Mouse (Mus musculus) erythroblast, embryonic 14.5 days (primary cell): ENCODE results near the gene Nhej1. TPM values are rescaled to one million over a fixed set of nuclear protein-coding genes. Genes with fewer than 3 reads are reported as not detected.
A peak's percentile ranks its signal among the peaks of the same experiment; 100 is the strongest.

Experiments
- H3K27me3 ChIP-seq: 2 replicates; pipeline ENCODE4 v1.6.1; 2012; ENCODE audit warnings: inconsistent platforms; ENCODE audit not compliant: control insufficient read depth
- H3K36me3 ChIP-seq: 2 replicates; pipeline ENCODE4 v1.6.1; 2012; ENCODE audit warnings: mild to moderate bottlenecking, inconsistent platforms; ENCODE audit not compliant: control insufficient read depth
- H3K4me1 ChIP-seq: 2 replicates; pipeline ENCODE4 v1.6.1; 2012; ENCODE audit warnings: inconsistent platforms; ENCODE audit not compliant: control insufficient read depth
- H3K4me3 ChIP-seq: replicated peaks from 2 replicates; pipeline ENCODE3; 2012; ENCODE audit warnings: moderate library complexity, mild to moderate bottlenecking, inconsistent platforms
- H3K9me3 ChIP-seq: 2 replicates; pipeline ENCODE4 v1.6.1; 2012; ENCODE audit warnings: low read length, inconsistent platforms, mixed read lengths; ENCODE audit not compliant: control insufficient read depth
- GATA1 ChIP-seq: IDR thresholded peaks from 2 replicates; pipeline ENCODE4 v1.6.1; 2012; ENCODE audit warnings: low read length, inconsistent platforms, mixed read lengths
- TAL1 ChIP-seq: IDR thresholded peaks from 3 replicates; pipeline ENCODE4 v1.6.1; 2012; ENCODE audit warnings: low read length, inconsistent platforms, mixed read lengths
- polyA plus RNA-seq: library from polyadenylated mRNA; stranded (reverse); fragments of >175 nt; gene quantifications from 2 replicates; pipeline ENCODE4 v1.2.3, GENCODE M21; 2012

Nhej1 gene
- polyA plus RNA-seq, 1 experiment, result 0.08 TPM

- H3K27me3 ChIP-seq, result no peaks in the 10 kb centered on the region
These were observed 8.6 kb upstream of the Nhej1 start, which contains the start of gene Slc23a3 for GRCm38 (mm10) chr1:75133421-75134207. Slc23a3 (minus strand) TSS chr1:75133890.

GRCm38 (mm10) chr1:75128641-75129040 is 3.6 kb upstream of the Nhej1 start:
- TF ChIP-seq GATA1 (no peak), TAL1 (no peak)
- peaks cover 11% of the 10 kb centered on the region for H3K36me3 ChIP-seq
- H3K4me3 ChIP-seq, result no peak overlapping the region
- H3K9me3 ChIP-seq, result no peaks in the 10 kb centered on the region
- H3K27me3 ChIP-seq, result no peaks in the 10 kb centered on the region
- H3K4me1 ChIP-seq, result peaks cover 53% of the 10 kb centered on the region

More at GRCm38 (mm10) chr1:75133421-75134207, 8.6 kb upstream of the Nhej1 start, which contains the start of gene Slc23a3:
- no peaks in the 10 kb centered on the region for H3K9me3 ChIP-seq
- TF ChIP-seq TAL1 (no peak), GATA1 (no peak)
- H3K36me3 ChIP-seq, result peaks cover 52% of the 10 kb centered on the region
- H3K4me3 ChIP-seq, result no peak within 1 kb of the TSS
- peaks cover 75% of the 10 kb centered on the region for H3K4me1 ChIP-seq

GRCm38 (mm10) chr1:75125418-75125817 is 418 bp upstream of the Nhej1 start:
- Histone ChIP-seq H3K9me3 (no peaks in the 10 kb centered on the region), H3K36me3 (peaks cover 11% of the 10 kb centered on the region), H3K4me1 (peaks cover 33% of the 10 kb centered on the region), H3K4me3 (peak overlapping the region; percentile 82), H3K27me3 (no peaks in the 10 kb centered on the region)
- TF ChIP-seq GATA1 (no peak), TAL1 (no peak)

GRCm38 (mm10) chr1:75122211-75122610 is 2.8 kb downstream of the Nhej1 start:
- peaks cover 3% of the 10 kb centered on the region for H3K36me3 ChIP-seq
- no peaks in the 10 kb centered on the region for H3K27me3 ChIP-seq
- H3K4me3 ChIP-seq, result no peak overlapping the region
- peaks cover 29% of the 10 kb centered on the region for H3K4me1 ChIP-seq
- no peaks in the 10 kb centered on the region for H3K9me3 ChIP-seq
- no peak for TF ChIP-seq GATA1
- TF ChIP-seq TAL1, result no peak

GRCm38 (mm10) chr1:75052091-75052490 is 72.9 kb downstream of the Nhej1 start:
- no peaks in the 10 kb centered on the region for H3K27me3 ChIP-seq
- H3K4me1 ChIP-seq, result no peaks in the 10 kb centered on the region
- no peak for TF ChIP-seq GATA1
- no peak overlapping the region for H3K4me3 ChIP-seq
- no peaks in the 10 kb centered on the region for H3K9me3 ChIP-seq
- no peaks in the 10 kb centered on the region for H3K36me3 ChIP-seq

- Histone ChIP-seq H3K4me3 (no peak overlapping the region), H3K36me3 (no peaks in the 10 kb centered on the region), H3K9me3 (no peaks in the 10 kb centered on the region), H3K27me3 (no peaks in the 10 kb centered on the region), H3K4me1 (no peaks in the 10 kb centered on the region)
- TF ChIP-seq GATA1, result no peak
- TF ChIP-seq TAL1, result no peak
These were observed 73.6 kb downstream of the Nhej1 start for GRCm38 (mm10) chr1:75051428-75051827.

- TF ChIP-seq TAL1, result no peak
- no peaks in the 10 kb centered on the region for H3K36me3 ChIP-seq
- no peaks in the 10 kb centered on the region for H3K27me3 ChIP-seq
- H3K4me3 ChIP-seq, result no peak overlapping the region
- H3K4me1 ChIP-seq, result no peaks in the 10 kb centered on the region
- no peaks in the 10 kb centered on the region for H3K9me3 ChIP-seq
These were observed 76.4 kb downstream of the Nhej1 start for GRCm38 (mm10) chr1:75048571-75048970.

GRCm38 (mm10) chr1:75048041-75048440 is 77.0 kb downstream of the Nhej1 start:
- no peaks in the 10 kb centered on the region for H3K9me3 ChIP-seq
- H3K27me3 ChIP-seq, result no peaks in the 10 kb centered on the region
- no peak overlapping the region for H3K4me3 ChIP-seq
- H3K36me3 ChIP-seq, result no peaks in the 10 kb centered on the region
- no peaks in the 10 kb centered on the region for H3K4me1 ChIP-seq
- TF ChIP-seq GATA1 (no peak), TAL1 (no peak)

GRCm38 (mm10) chr1:75040429-75040828 is 84.6 kb downstream of the Nhej1 start:
- Histone ChIP-seq H3K4me1 (no peaks in the 10 kb centered on the region), H3K9me3 (no peaks in the 10 kb centered on the region), H3K4me3 (no peak overlapping the region), H3K27me3 (no peaks in the 10 kb centered on the region), H3K36me3 (no peaks in the 10 kb centered on the region)
- TF ChIP-seq GATA1 (no peak), TAL1 (no peak)

- Histone ChIP-seq H3K4me1 (no peaks in the 10 kb centered on the region), H3K9me3 (no peaks in the 10 kb centered on the region), H3K4me3 (no peak overlapping the region), H3K36me3 (no peaks in the 10 kb centered on the region), H3K27me3 (no peaks in the 10 kb centered on the region)
- TF ChIP-seq GATA1, result no peak
- TF ChIP-seq TAL1, result no peak
These were observed 93.0 kb downstream of the Nhej1 start for GRCm38 (mm10) chr1:75032041-75032440.
